Mouse (Mus musculus) spleen, adult 2 months (tissue): ENCODE data around the gene Chtop. TPM values are rescaled to one million over a fixed set of nuclear protein-coding genes. Genes with fewer than 3 reads are reported as not detected.

Source experiments
- DNase-seq, 2 experiments: peaks; one replicate each; pipeline versions ENCODE4 v3.0.0 to v3.0.0-alpha.2; 2012 to 2021; ENCODE audit warnings: low spot score in 2 of 2, low read depth in 1 of 2
- H3K27ac ChIP-seq: fragments of 200-500 bp; 2 replicates; pipeline ENCODE4 v1.5.1; 2012; ENCODE audit warnings: low read length, inconsistent platforms; ENCODE audit not compliant: insufficient read depth
- H3K27me3 ChIP-seq: fragments of 200-500 bp; 2 replicates; pipeline ENCODE4 v1.6.1; 2012; ENCODE audit warnings: mild to moderate bottlenecking, moderate library complexity, low read length, inconsistent platforms; ENCODE audit not compliant: control insufficient read depth, insufficient read depth
- H3K36me3 ChIP-seq: fragments of 200-500 bp; 2 replicates; pipeline ENCODE4 v1.6.1; 2012; ENCODE audit warnings: mild to moderate bottlenecking, low read length, inconsistent platforms; ENCODE audit not compliant: control insufficient read depth, insufficient read depth
- H3K4me1 ChIP-seq: fragments of 200-500 bp; 2 replicates; pipeline ENCODE4 v1.6.1; 2011; ENCODE audit warnings: inconsistent platforms; ENCODE audit not compliant: control insufficient read depth, insufficient read depth, insufficient read length
- H3K4me3 ChIP-seq: fragments of 200-500 bp; 2 replicates; pipeline ENCODE4 v1.5.1; 2011; ENCODE audit warnings: mild to moderate bottlenecking, inconsistent platforms; ENCODE audit not compliant: insufficient read depth, insufficient read length; ENCODE audit errors: extremely low read depth
- CTCF ChIP-seq: fragments of 200-500 bp; IDR thresholded peaks from 2 replicates; pipeline ENCODE4 v1.5.1; 2011; ENCODE audit warnings: mild to moderate bottlenecking, inconsistent platforms; ENCODE audit not compliant: insufficient read depth, insufficient read length, insufficient replicate concordance; ENCODE audit errors: extremely low read depth
- POLR2A ChIP-seq: fragments of 200-500 bp; IDR thresholded peaks from 2 replicates; pipeline ENCODE4 v1.6.1; 2011; ENCODE audit warnings: low read depth, low read length, inconsistent platforms
- WGBS: fragments of 180-500 bp; shearing (Covaris S2); methylation state at CpG from one replicate; pipeline ENCODE4 v1.1.7; 2018; 5-methylcytosine and 5-hydroxymethylcytosine counted together
- polyA plus RNA-seq: library from polyadenylated mRNA; depleted of rRNA; stranded (reverse); fragments of >200 nt; gene quantifications from 2 replicates; pipeline ENCODE4 v1.2.3, GENCODE M21; 2012; rRNA removed

Chtop gene
- 32.9 and 34.0 TPM in 2 replicates for polyA plus RNA-seq

DNA sequence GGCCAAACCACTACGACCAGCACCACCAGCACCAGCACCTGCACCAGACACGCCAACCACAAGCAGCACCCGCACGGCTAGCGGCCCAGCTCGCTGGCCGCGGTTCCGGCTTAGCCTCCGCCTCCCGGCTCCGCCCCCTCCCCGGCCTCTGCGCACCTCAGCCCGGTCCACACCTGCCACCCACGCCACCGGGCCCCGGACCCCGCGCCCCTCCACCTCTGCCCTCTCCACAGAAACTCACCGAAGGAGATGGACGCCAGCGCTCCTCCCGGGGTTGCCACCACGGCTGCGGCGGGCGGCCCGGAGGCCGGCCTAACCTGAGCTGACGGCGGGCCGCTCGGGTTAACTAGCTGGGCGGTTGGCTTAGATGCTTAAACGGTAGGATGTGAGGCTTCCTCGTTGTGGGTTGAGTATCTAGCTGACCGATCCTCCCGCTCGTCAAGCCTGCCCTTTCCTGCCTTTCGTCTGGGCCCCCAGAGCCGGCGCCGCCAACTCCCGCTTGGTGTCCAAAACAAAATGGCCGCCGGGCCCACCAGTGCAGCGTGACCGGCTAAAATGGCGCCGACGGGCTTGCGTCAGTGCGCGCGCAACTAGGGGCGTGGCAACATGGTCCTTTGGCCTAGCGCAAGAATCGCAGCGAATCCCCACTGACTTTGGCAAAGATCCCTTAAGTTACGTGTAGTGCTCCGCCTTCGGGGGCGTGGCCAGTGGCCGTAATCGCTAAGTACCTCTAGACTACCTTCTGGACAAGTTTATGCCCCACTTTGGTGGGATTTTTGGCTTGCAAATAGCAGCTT lies at the start of gene Chtop:
TSS of gene Chtop (minus strand) at position 549 of the 797 bp plus-strand sequence.
- H3K36me3 ChIP-seq: peaks cover 18% of the 10 kb centered on the region
- H3K27ac ChIP-seq: peak within 1 kb of the TSS; percentile 95
- H3K4me3 ChIP-seq: peak within 1 kb of the TSS; percentile 98
- H3K4me1 ChIP-seq: peaks cover 8% of the 10 kb centered on the region; the same call in 1 of the 2 replicates
- WGBS: under 1% methylated on average over 66 of the region's 66 CpGs
- H3K27me3 ChIP-seq: no peaks in the 10 kb centered on the region
- peak; percentile 97 to 99 for DNase-seq
- TF ChIP-seq CTCF: no peak
- no peak; the same call in none of the 2 replicates for TF ChIP-seq POLR2A

GRCm38 (mm10) chr3:90555954-90556353 lies 46.7 kb upstream of the Chtop start:
- H3K4me1 ChIP-seq: no peaks in the 10 kb centered on the region
- no peak overlapping the region for H3K27ac ChIP-seq
- H3K4me3 ChIP-seq: no peak overlapping the region
- H3K36me3 ChIP-seq: no peaks in the 10 kb centered on the region
- H3K27me3 ChIP-seq: no peaks in the 10 kb centered on the region
- DNase-seq: no peak
- TF ChIP-seq POLR2A (no peak), CTCF (no peak)
- WGBS: 80% methylated on average over 5 of the region's 5 CpGs

DNA sequence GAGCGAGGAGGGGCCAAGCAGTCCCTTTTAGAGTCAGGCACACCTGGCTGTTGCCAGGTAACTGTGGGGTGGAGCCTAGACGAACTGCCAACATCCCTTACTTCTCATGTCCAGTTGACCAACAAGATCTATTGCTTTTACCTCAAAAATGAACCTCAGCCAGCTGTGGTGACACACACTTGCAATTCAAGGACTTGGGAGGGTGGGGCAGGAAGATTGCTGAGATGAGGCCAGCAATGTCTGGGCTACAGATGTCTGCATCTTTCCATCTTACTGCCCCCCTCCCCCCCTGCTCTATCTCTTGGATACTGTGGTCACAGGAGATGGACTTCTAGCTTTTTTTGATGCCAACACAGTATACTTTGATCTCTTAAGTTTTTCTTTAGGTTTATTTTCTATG lies 42.9 kb upstream of the Chtop start:
- Histone ChIP-seq H3K4me3 (no peak overlapping the region), H3K36me3 (no peaks in the 10 kb centered on the region), H3K4me1 (no peaks in the 10 kb centered on the region), H3K27me3 (no peaks in the 10 kb centered on the region), H3K27ac (no peak overlapping the region)
- no peak for TF ChIP-seq CTCF
- no peak for TF ChIP-seq POLR2A
- 92% methylated on average over 2 of the region's 2 CpGs for WGBS
- no peak for DNase-seq

GRCm38 (mm10) chr3:90550421-90550790 lies 41.1 kb upstream of the Chtop start:
- DNase-seq: no peak
- WGBS: 78% methylated on average over 2 of the region's 2 CpGs
- H3K27me3 ChIP-seq: no peaks in the 10 kb centered on the region
- no peaks in the 10 kb centered on the region for H3K36me3 ChIP-seq
- H3K27ac ChIP-seq: no peak overlapping the region
- no peak overlapping the region for H3K4me3 ChIP-seq
- no peaks in the 10 kb centered on the region for H3K4me1 ChIP-seq
- TF ChIP-seq POLR2A (no peak), CTCF (no peak)

- H3K27ac ChIP-seq: no peak overlapping the region
- no peak overlapping the region for H3K4me3 ChIP-seq
- no peaks in the 10 kb centered on the region for H3K27me3 ChIP-seq
- WGBS: 80% methylated on average over 5 of the region's 5 CpGs
- DNase-seq: no peak
- TF ChIP-seq CTCF (no peak), POLR2A (no peak)
- no peaks in the 10 kb centered on the region for H3K4me1 ChIP-seq
- no peaks in the 10 kb centered on the region for H3K36me3 ChIP-seq
Measured at GRCm38 (mm10) chr3:90549676-90550420, 40.5 kb upstream of the Chtop start.

DNA sequence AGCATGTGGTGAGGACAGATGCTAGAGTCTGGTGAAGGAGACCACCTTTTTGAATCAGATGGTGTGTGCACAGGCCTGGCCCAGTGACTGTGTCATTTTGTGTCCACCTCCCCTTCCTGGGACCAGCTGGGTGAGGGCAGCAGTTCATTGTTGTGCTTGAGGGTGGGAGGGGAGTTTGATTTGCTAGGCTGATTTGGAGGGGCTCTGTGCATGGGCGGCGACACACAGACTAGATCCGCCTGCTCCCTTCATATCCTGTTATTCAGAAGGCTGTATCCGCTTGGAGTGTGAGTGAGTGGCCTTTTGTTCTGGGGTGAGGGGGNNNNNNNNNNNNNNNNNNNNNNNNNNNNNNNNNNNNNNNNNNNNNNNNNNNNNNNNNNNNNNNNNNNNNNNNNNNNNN lies 31.6 kb upstream of the Chtop start:
- Histone ChIP-seq H3K4me1 (no peaks in the 10 kb centered on the region), H3K27ac (peak overlapping the region; percentile 32), H3K36me3 (no peaks in the 10 kb centered on the region), H3K27me3 (no peaks in the 10 kb centered on the region), H3K4me3 (no peak overlapping the region)
- 90% methylated on average over 4 of the region's 4 CpGs for WGBS
- TF ChIP-seq POLR2A (no peak), CTCF (no peak)
- no peak for DNase-seq
